ENCODE assay signal across 13 mouse cellular contexts in genomic region chr10:18876211-18876610, GRCm38 (mm10). TPM values are rescaled to one million over a fixed set of nuclear protein-coding genes. Genes with fewer than 3 reads are reported as not detected.
DNase-seq lines count a peak whose midpoint lies in the region; ATAC-seq and TF ChIP-seq lines count a peak whose summit lies in the region.
"Had no signal": no experiment of that assay in that cellular context is flagged by ENCODE, and none has a peak within 500 bp of the region (broad histone marks: within the 10 kb centered on the region; RNA-seq: fewer than 3 reads in every experiment).

No protein-coding gene starts in this region.

- no peaks in the 10 kb centered on the region for H3K9me3 ChIP-seq in embryonic facial prominence, embryonic 15.5 days (replicated peaks)
- H3K9me3 ChIP-seq in liver, embryonic 11.5 days (ENCODE audit: control insufficient read depth, low read length), result no peaks in the 10 kb centered on the region
- H3K9me3 ChIP-seq: kidney, embryonic 15.5 days; lung, embryonic 15.5 days had no signal

- H3K36me3 ChIP-seq in embryonic facial prominence, embryonic 15.5 days, result no peaks in the 10 kb centered on the region
- H3K36me3 ChIP-seq in liver, embryonic 11.5 days (ENCODE audit: control insufficient read depth, insufficient read depth, low read length), result no peaks in the 10 kb centered on the region
- H3K36me3 ChIP-seq: kidney, embryonic 15.5 days; lung, embryonic 15.5 days had no signal

- no peak for TF ChIP-seq POLR2A in brain, embryonic 14.5 days (IDR thresholded peaks at IDR 0.05; ENCODE audit: borderline replicate concordance, extremely low read depth, insufficient read depth, insufficient read length, poor library complexity, severe bottlenecking)

- H3K9ac ChIP-seq in embryonic facial prominence, embryonic 15.5 days, result no peak overlapping the region
- no peak overlapping the region for H3K9ac ChIP-seq in liver, embryonic 11.5 days (ENCODE audit: low read depth, low read length)
- H3K9ac ChIP-seq: kidney, embryonic 15.5 days; lung, embryonic 15.5 days had no signal

- 0 out of 2 replicates have a peak, but pooled peaks cover 10% of the 10 kb centered on the region for H3K4me1 ChIP-seq in embryonic facial prominence, embryonic 15.5 days
- peaks cover 5% of the 10 kb centered on the region for H3K4me1 ChIP-seq in liver, embryonic 11.5 days (replicated peaks; ENCODE audit: control insufficient read depth, insufficient read depth, low read length)
- H3K4me1 ChIP-seq: kidney, embryonic 15.5 days had no signal

- peak; percentile 10 for DNase-seq in kidney, adult 9 months
- no peak for DNase-seq in kidney, postnatal 10 days
- DNase-seq in brain, embryonic 14.5 days (ENCODE audit: low read depth), result peak; percentile 11
- DNase-seq in lung, postnatal 25 days (ENCODE audit: low spot score), result peak; percentile 33
- no peak for DNase-seq in spleen, postnatal 10 days (ENCODE audit: low spot score in 2 of 2)
- no peak for DNase-seq in liver, embryonic 11.5 days (ENCODE audit: low spot score)
- DNase-seq: adrenal gland, adult 2 months; cerebellum, adult 11-12 months; gastrocnemius, postnatal 36 days had no signal

- H3K4me3 ChIP-seq in embryonic facial prominence, embryonic 15.5 days (replicated peaks), result no peak overlapping the region
- H3K4me3 ChIP-seq in liver, embryonic 11.5 days (ENCODE audit: low read depth, low read length), result no peak overlapping the region
- H3K4me3 ChIP-seq: erythroblast, embryonic 14.5 days; kidney, embryonic 15.5 days; lung, embryonic 15.5 days had no signal

- ATAC-seq in embryonic facial prominence, embryonic 15.5 days (ENCODE audit: insufficient number of reproducible peaks, low FRiP score, low TSS enrichment, low read depth), result peak; percentile 70; the same call in 1 of the 2 replicates
- ATAC-seq in liver, embryonic 11.5 days (replicated peaks; ENCODE audit: low FRiP score), result no peak

- H3K27me3 ChIP-seq in embryonic facial prominence, embryonic 15.5 days, result no peaks in the 10 kb centered on the region
- H3K27me3 ChIP-seq in liver, embryonic 11.5 days (replicated peaks; ENCODE audit: control insufficient read depth, insufficient read depth, low read length), result no peaks in the 10 kb centered on the region
- H3K27me3 ChIP-seq: kidney, embryonic 15.5 days; lung, embryonic 15.5 days had no signal

- 22% methylated on average over 1 of the region's 1 CpGs for WGBS in embryonic facial prominence, embryonic 15.5 days
- 38% methylated on average over 1 of the region's 1 CpGs for WGBS in liver, embryonic 11.5 days

- no peak for TF ChIP-seq CTCF in brain, embryonic 14.5 days (IDR thresholded peaks at IDR 0.05; ENCODE audit: borderline replicate concordance, extremely low read depth, insufficient read depth, insufficient read length)

- H3K27ac ChIP-seq in embryonic facial prominence, embryonic 15.5 days (replicated peaks), result peak overlapping the region; percentile 67
- no peak overlapping the region for H3K27ac ChIP-seq in liver, embryonic 11.5 days (ENCODE audit: low read depth, low read length)
- H3K27ac ChIP-seq: kidney, embryonic 15.5 days; lung, embryonic 15.5 days had no signal

- no peak overlapping the region for H3K4me2 ChIP-seq in embryonic facial prominence, embryonic 15.5 days (replicated peaks)
- H3K4me2 ChIP-seq in liver, embryonic 11.5 days, result no peak overlapping the region
- H3K4me2 ChIP-seq: kidney, embryonic 15.5 days; lung, embryonic 15.5 days had no signal

RNA-seq across cellular contexts. Expression of gene Perp, which starts 31.4 kb away (rescaled TPM):
- 12.8 and 16.5 TPM in 2 replicates for polyA plus RNA-seq in brain, embryonic 14.5 days (2012; rRNA removed)
- 556 and 591 TPM in 2 replicates for polyA plus RNA-seq in embryonic facial prominence, embryonic 15.5 days (2015; fragmentation: Nextera tagmentation; extraction: Ambion mirVana)
- 10.4 and 11.6 TPM in 2 replicates for polyA plus RNA-seq in liver, embryonic 11.5 days (2014; fragmentation: Nextera tagmentation; extraction: Ambion mirVana)
- polyA plus RNA-seq: erythroblast, embryonic 14.5 days had no signal

Comparison
In these comparisons a context has a peak if more than half of its experiments do, and no peak if none do; other contexts are left out.
1. DNase-seq: peak in kidney, adult 9 months (single experiment), brain, embryonic 14.5 days (single experiment) and lung, postnatal 25 days (single experiment); none in kidney, postnatal 10 days (single experiment), spleen, postnatal 10 days (0 of 2) and liver, embryonic 11.5 days (single experiment).
2. RNA of gene Perp, which starts 31.4 kb away (polyA plus RNA-seq): 556 to 591 TPM in embryonic facial prominence, embryonic 15.5 days; 12.8 to 16.5 TPM in brain, embryonic 14.5 days and 10.4 to 11.6 TPM in liver, embryonic 11.5 days; every median in the first group is over 10 times any median in the second.